Mouse (Mus musculus) small intestine, adult 10 weeks (tissue): ENCODE measurements around the gene Txnl4b. TPM values are rescaled to one million over a fixed set of nuclear protein-coding genes. Genes with fewer than 3 reads are reported as not detected.

ENCODE experiments used
- polyA plus RNA-seq: library from polyadenylated mRNA; stranded (reverse); fragments of 350-450 nt; fragmentation: Illumina TruSeq; extraction: RNeasy Lipid Tissue Mini Kit (QIAGEN cat#74804); gene quantifications from one replicate; pipeline ENCODE4 v1.2.3, GENCODE M21; 2014; ENCODE audit warnings: low replicate concordance

Gene Txnl4b
- 13.7 TPM for polyA plus RNA-seq

GRCm38 (mm10) chr8:109565498-109566333 is at the start of gene Txnl4b, which contains the start of gene Dhx38:
Gene Txnl4b, plus strand, starts transcription at chr8:109565892.
Gene Dhx38, minus strand, starts transcription at chr8:109565861.

GRCm38 (mm10) chr8:109578900-109579301 is 13.2 kb downstream of the Txnl4b start, which contains the start of gene Hp:
Gene Hp, minus strand, starts transcription at chr8:109579172.

GRCm38 (mm10) chr8:109608271-109609152 is 42.8 kb downstream of the Txnl4b start, which contains the start of gene Dhodh:
Gene Dhodh, minus strand, starts transcription at chr8:109608673.

GRCm38 (mm10) chr8:109614243-109615210 is 48.8 kb downstream of the Txnl4b start, which contains the start of gene Pkd1l3:
Gene Pkd1l3, plus strand, starts transcription at chr8:109614517.

Other genes starting within 250 kb of the Txnl4b start
- gene Pmfbp1, start 71.9 kb upstream of the Txnl4b start, polyA plus RNA-seq = not detected
- gene Dhx38, start within 50 bp of the Txnl4b start, polyA plus RNA-seq = 2.3 TPM
- gene Hp, start 13.3 kb downstream of the Txnl4b start, polyA plus RNA-seq = not detected
- 1.7 TPM for gene Dhodh, start 42.8 kb downstream of the Txnl4b start, polyA plus RNA-seq
- gene Pkd1l3, start 48.6 kb downstream of the Txnl4b start, polyA plus RNA-seq = not detected
- 82.0 TPM for gene Ist1, start 127.4 kb downstream of the Txnl4b start, polyA plus RNA-seq
- 0.74 TPM for gene Zfp821, start 139.7 kb downstream of the Txnl4b start, polyA plus RNA-seq
- gene Atxn1l, start 171.8 kb downstream of the Txnl4b start, polyA plus RNA-seq = 9.9 TPM
- 182 TPM for gene Ap1g1, start 212.7 kb downstream of the Txnl4b start, polyA plus RNA-seq